Mouse (Mus musculus): ENCODE data around the gene Efcab12.

DNA sequence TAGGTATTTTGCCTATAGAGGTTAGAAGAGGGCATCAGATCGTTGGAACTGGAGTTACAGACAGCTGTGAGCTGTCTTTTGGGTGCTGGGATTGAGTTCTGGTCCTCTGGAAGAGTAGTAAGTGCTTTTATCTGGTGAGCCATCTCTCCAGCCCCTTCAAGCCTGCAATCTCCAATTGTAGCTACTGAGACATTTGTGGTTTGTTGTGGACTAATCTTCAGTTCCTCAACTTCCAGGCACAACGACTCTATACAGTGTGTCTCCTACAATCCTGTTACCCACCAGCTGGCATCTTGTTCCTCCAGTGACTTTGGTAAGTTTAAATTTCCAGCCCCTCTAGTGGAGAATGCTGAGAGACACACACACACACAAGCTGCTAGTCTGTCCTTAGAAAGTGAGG is 39.0 kb upstream of the Efcab12 start:
- TF ChIP-seq GATA1 (IDR thresholded peaks at IDR 0.05; ENCODE audit: borderline replicate concordance, low read length): no peak
- no peak for TF ChIP-seq FLI1 (IDR thresholded peaks at IDR 0.05; ENCODE audit: low read length)

All from megakaryocyte, embryonic 14.5 days (primary cell).